Comparison of ENCODE assay signal across 29 mouse cellular contexts in genomic region chr10:127915578-127915977, GRCm38 (mm10). TPM values are rescaled to one million over a fixed set of nuclear protein-coding genes. Genes with fewer than 3 reads are reported as not detected.
DNase-seq lines count a peak whose midpoint lies in the region; ATAC-seq and TF ChIP-seq lines count a peak whose summit lies in the region.
"Had no signal": no experiment of that assay in that cellular context is flagged by ENCODE, and none has a peak within 500 bp of the region (broad histone marks: within the 10 kb centered on the region; RNA-seq: fewer than 3 reads in every experiment).

No protein-coding gene starts in this region.

- TF ChIP-seq EP300 in CH12.LX (IDR thresholded peaks at IDR 0.05; ENCODE audit: low read length) (no peak), MEL (IDR thresholded peaks at IDR 0.05; ENCODE audit: low read depth in 1 of 2, low read length in 2 of 2) (no peak)

- ATAC-seq in hindbrain, embryonic 13.5 days (ENCODE audit: low FRiP score): no peak
- ATAC-seq in hindbrain, postnatal 0 days: no peak
- ATAC-seq: activated CD4-positive, CD25-positive, alpha-beta regulatory T cell, adult 4 months; CD4-positive, CD25-positive, alpha-beta regulatory T cell, adult 4 months; forebrain, embryonic 13.5 days; forebrain, embryonic 15.5 days; forebrain, postnatal 0 days; Patski had no signal

- no peaks in the 10 kb centered on the region for H3K4me1 ChIP-seq in CH12.LX (ENCODE audit: control insufficient read depth in 1 of 2, insufficient read depth in 2 of 2)
- no peaks in the 10 kb centered on the region for H3K4me1 ChIP-seq in MEL (ENCODE audit: control insufficient read depth in 1 of 2, insufficient read depth in 2 of 2, low read length in 2 of 2)
- no peaks in the 10 kb centered on the region for H3K4me1 ChIP-seq in hindbrain, embryonic 13.5 days (replicated peaks)
- no peaks in the 10 kb centered on the region for H3K4me1 ChIP-seq in hindbrain, postnatal 0 days (ENCODE audit: insufficient read depth, low read length)
- H3K4me1 ChIP-seq: embryonic facial prominence, embryonic 10.5 days; embryonic facial prominence, embryonic 12.5 days; forebrain, embryonic 13.5 days; forebrain, embryonic 15.5 days had no signal

- TF ChIP-seq RAD21 in CH12.LX (IDR thresholded peaks at IDR 0.05; ENCODE audit: low read depth, low read length): no peak
- no peak for TF ChIP-seq RAD21 in MEL (IDR thresholded peaks at IDR 0.05; ENCODE audit: low read depth, low read length)

- no peaks in the 10 kb centered on the region for H3K36me3 ChIP-seq in CH12.LX (replicated peaks in 1 of 2; ENCODE audit: control insufficient read depth in 1 of 2, insufficient read depth in 1 of 2, low read length in 1 of 2)
- no peaks in the 10 kb centered on the region for H3K36me3 ChIP-seq in MEL (ENCODE audit: control insufficient read depth in 1 of 2, insufficient read depth in 2 of 2, low read length in 2 of 2)
- H3K36me3 ChIP-seq in hindbrain, embryonic 13.5 days: no peaks in the 10 kb centered on the region
- H3K36me3 ChIP-seq in hindbrain, postnatal 0 days (ENCODE audit: insufficient read depth, low read length): no peaks in the 10 kb centered on the region
- H3K36me3 ChIP-seq: embryonic facial prominence, embryonic 10.5 days; embryonic facial prominence, embryonic 12.5 days; forebrain, embryonic 15.5 days; G1E had no signal

- no peak for TF ChIP-seq POLR2A in CH12.LX (IDR thresholded peaks at IDR 0.05; ENCODE audit: low read depth, low read length)
- no peak for TF ChIP-seq POLR2A in MEL (IDR thresholded peaks at IDR 0.05; ENCODE audit: control insufficient read depth in 1 of 2, insufficient read depth in 1 of 2, low read depth in 1 of 2, low read length in 2 of 2, poor library complexity in 1 of 2)

- peak; percentile 13 for DNase-seq in 3T3-L1 (ENCODE audit: low read depth, low spot score)
- no peak for DNase-seq in CH12.LX (ENCODE audit: extremely low read depth)
- peak; percentile 11 for DNase-seq in MEL (ENCODE audit: low read depth, low spot score)
- DNase-seq in c-Kit-positive CD71-positive TER-119-positive erythroid progenitor cells, embryonic 14.5 days (ENCODE audit: low spot score): peak; percentile 3
- DNase-seq in lung, postnatal 36 days: no peak
- DNase-seq in hindbrain, postnatal 0 days (ENCODE audit: low spot score): no peak
- DNase-seq: adrenal gland, adult 8-10 months; adrenal gland, postnatal 14 days; B cell, adult 2 months; cerebellum, adult 11-12 months; cerebellum, adult 2 months; cerebellum, adult 9-10 months; cerebellum, postnatal 10 days; cerebellum, postnatal 25 days; forebrain, postnatal 0 days had no signal

- H3K27me3 ChIP-seq in CH12.LX (replicated peaks): peaks cover 4% of the 10 kb centered on the region
- peaks cover 8 to 11% of the 10 kb centered on the region in 2 experiments for H3K27me3 ChIP-seq in MEL (ENCODE audit: control insufficient read depth in 1 of 2, insufficient read depth in 2 of 2, low read length in 2 of 2)
- H3K27me3 ChIP-seq in hindbrain, embryonic 13.5 days: no peaks in the 10 kb centered on the region
- H3K27me3 ChIP-seq in hindbrain, postnatal 0 days (ENCODE audit: insufficient read depth, low read length): no peaks in the 10 kb centered on the region
- H3K27me3 ChIP-seq: embryonic facial prominence, embryonic 12.5 days; forebrain, embryonic 13.5 days; forebrain, embryonic 15.5 days; Patski had no signal

- no peak overlapping the region for H3K27ac ChIP-seq in CH12.LX (ENCODE audit: insufficient read depth, low read depth)
- no peak overlapping the region for H3K27ac ChIP-seq in MEL (ENCODE audit: control insufficient read depth, low read depth, low read length)
- H3K27ac ChIP-seq in hindbrain, embryonic 13.5 days: no peak overlapping the region
- H3K27ac ChIP-seq in hindbrain, postnatal 0 days: no peak overlapping the region
- H3K27ac ChIP-seq: embryonic facial prominence, embryonic 10.5 days; embryonic facial prominence, embryonic 12.5 days; forebrain, embryonic 13.5 days; forebrain, embryonic 15.5 days had no signal

- dilution Hi-C loops in CH12.LX (cut with MboI; ENCODE audit: extremely low pct_ligation_motif_present, extremely low pct_unique_long_range_greater_than_20kb, low sequenced_read_pairs): no loop called here

- H3K79me2 ChIP-seq in CH12.LX (replicated peaks; ENCODE audit: control insufficient read depth, extremely low read depth, insufficient read depth, poor library complexity, severe bottlenecking) (no peaks in the 10 kb centered on the region), MEL (ENCODE audit: control insufficient read depth, insufficient read depth, low read length, poor library complexity) (no peaks in the 10 kb centered on the region)

- in situ Hi-C loops in CH12.LX (cut with MboI; ENCODE audit: low pct_ligation_motif_present, low pct_unique_long_range_greater_than_20kb, low sequenced_read_pairs): no loop called here

- no peak overlapping the region for H3K9ac ChIP-seq in CH12.LX (ENCODE audit: insufficient read depth, low read depth)
- no peak overlapping the region for H3K9ac ChIP-seq in MEL (ENCODE audit: control insufficient read depth, low read depth, low read length, poor library complexity, severe bottlenecking)
- no peak overlapping the region for H3K9ac ChIP-seq in hindbrain, embryonic 13.5 days
- no peak overlapping the region for H3K9ac ChIP-seq in hindbrain, postnatal 0 days (replicated peaks; ENCODE audit: low read length)
- H3K9ac ChIP-seq: embryonic facial prominence, embryonic 12.5 days; forebrain, embryonic 13.5 days; forebrain, embryonic 15.5 days; forebrain, postnatal 0 days had no signal

- TF ChIP-seq CTCF in CH12.LX (conservative IDR thresholded peaks at IDR 0.05 in 1 of 2, IDR thresholded peaks at IDR 0.05 in 1 of 2; ENCODE audit: low read depth in 2 of 2, low read length in 2 of 2) (no peak), MEL (IDR thresholded peaks at IDR 0.05 in 2 of 3, conservative IDR thresholded peaks at IDR 0.05 in 1 of 3; ENCODE audit: control insufficient read depth in 1 of 3, insufficient read depth in 1 of 3, low read depth in 2 of 3, low read length in 3 of 3, poor library complexity in 1 of 3, severe bottlenecking in 1 of 3) (no peak)
- TF ChIP-seq CTCF in hindbrain, postnatal 0 days (IDR thresholded peaks at IDR 0.05; ENCODE audit: low read depth): no peak

- H3K4me2 ChIP-seq in CH12.LX (ENCODE audit: insufficient read depth, low read depth, poor library complexity, severe bottlenecking): no peak overlapping the region
- no peak overlapping the region for H3K4me2 ChIP-seq in hindbrain, embryonic 13.5 days
- H3K4me2 ChIP-seq in hindbrain, postnatal 0 days (ENCODE audit: low read depth, low read length): no peak overlapping the region
- H3K4me2 ChIP-seq: embryonic facial prominence, embryonic 12.5 days; forebrain, embryonic 13.5 days; forebrain, embryonic 15.5 days had no signal

- 84% methylated on average over 1 of the region's 1 CpGs for WGBS in hindbrain, embryonic 13.5 days
- 88% methylated on average over 1 of the region's 1 CpGs for WGBS in hindbrain, postnatal 0 days

- H3K4me3 ChIP-seq in CH12.LX (replicated peaks in 1 of 3; ENCODE audit: low read depth in 2 of 3, low read length in 2 of 3, poor library complexity in 1 of 3): no peak overlapping the region
- H3K4me3 ChIP-seq in MEL (ENCODE audit: control insufficient read depth in 1 of 2, insufficient read depth in 1 of 2, low read depth in 2 of 2, low read length in 2 of 2): no peak overlapping the region
- no peak overlapping the region for H3K4me3 ChIP-seq in hindbrain, embryonic 13.5 days
- H3K4me3 ChIP-seq in hindbrain, postnatal 0 days (ENCODE audit: low read length): no peak overlapping the region
- H3K4me3 ChIP-seq: embryonic facial prominence, embryonic 10.5 days; embryonic facial prominence, embryonic 12.5 days; forebrain, embryonic 13.5 days; forebrain, embryonic 15.5 days had no signal

- H3K9me3 ChIP-seq in CH12.LX (replicated peaks; ENCODE audit: low read length) (no peaks in the 10 kb centered on the region), MEL (replicated peaks; ENCODE audit: insufficient read depth, low read length) (no peaks in the 10 kb centered on the region)
- no peaks in the 10 kb centered on the region for H3K9me3 ChIP-seq in hindbrain, embryonic 13.5 days
- no peaks in the 10 kb centered on the region for H3K9me3 ChIP-seq in hindbrain, postnatal 0 days (ENCODE audit: low read length)
- H3K9me3 ChIP-seq: embryonic facial prominence, embryonic 10.5 days; embryonic facial prominence, embryonic 12.5 days; forebrain, embryonic 13.5 days; forebrain, embryonic 15.5 days; G1E had no signal

TF ChIP-seq in MEL, 35 proteins besides CTCF, POLR2A, EP300 and RAD21 (continues in another document):
- TF ChIP-seq MAFK (IDR thresholded peaks at IDR 0.05; ENCODE audit: borderline replicate concordance, low read depth, low read length): peak; percentile 90

RNA-seq across cellular contexts. Expression of gene Sdr9c7, which starts 17.3 kb away (rescaled TPM):
- total RNA-seq in CH12.LX (2012; rRNA removed) (not detected in 2 replicates), CH12.LX (2014; rRNA removed) (not detected in 2 replicates), MEL (2012; rRNA removed) (not detected in 2 replicates)
- polyA plus RNA-seq in CH12.LX (2012; ENCODE audit: insufficient read length, low read depth) (not detected in 2 replicates), MEL (2012; ENCODE audit: insufficient read depth in 1 of 2, insufficient read length in 2 of 2, low read depth in 1 of 2, low replicate concordance in 2 of 2, missing spikeins in 1 of 2) (not detected)
- not detected in 2 replicates for polyA plus RNA-seq in hindbrain, embryonic 13.5 days (2015; fragmentation: Nextera tagmentation; extraction: Ambion mirVana)
- not detected in 2 replicates for total RNA-seq in hindbrain, postnatal 0 days (2014; rRNA removed)
- not detected in 2 replicates for polyA plus RNA-seq in hindbrain, postnatal 0 days (2015; fragmentation: Nextera tagmentation; extraction: Ambion mirVana)
- total RNA-seq: forebrain, postnatal 0 days had no signal
- polyA plus RNA-seq: activated CD4-positive, CD25-positive, alpha-beta regulatory T cell, adult 4 months; brain, embryonic 14.5 days; CD4-positive, CD25-positive, alpha-beta regulatory T cell, adult 4 months; embryonic facial prominence, embryonic 10.5 days; embryonic facial prominence, embryonic 12.5 days; forebrain, embryonic 11.5 days; forebrain, embryonic 13.5 days; forebrain, embryonic 15.5 days; forebrain, postnatal 0 days; G1E; Patski had no signal

RNA-seq across cellular contexts. Expression of gene Rdh7, which starts 27.0 kb away (rescaled TPM):
- total RNA-seq in CH12.LX (2012; rRNA removed) (not detected in 2 replicates), CH12.LX (2014; rRNA removed) (not detected in 2 replicates), MEL (2012; rRNA removed) (not detected in 2 replicates)
- polyA plus RNA-seq in CH12.LX (2012; ENCODE audit: insufficient read length, low read depth) (not detected in 2 replicates), MEL (2012; ENCODE audit: insufficient read depth in 1 of 2, insufficient read length in 2 of 2, low read depth in 1 of 2, low replicate concordance in 2 of 2, missing spikeins in 1 of 2) (not detected)
- not detected in 2 replicates for polyA plus RNA-seq in hindbrain, embryonic 13.5 days (2015; fragmentation: Nextera tagmentation; extraction: Ambion mirVana)
- not detected in 2 replicates for total RNA-seq in hindbrain, postnatal 0 days (2014; rRNA removed)
- not detected in 2 replicates for polyA plus RNA-seq in hindbrain, postnatal 0 days (2015; fragmentation: Nextera tagmentation; extraction: Ambion mirVana)
- total RNA-seq: adrenal gland, adult 18-20 months; forebrain, postnatal 0 days; G1E had no signal
- polyA plus RNA-seq: activated CD4-positive, CD25-positive, alpha-beta regulatory T cell, adult 4 months; brain, embryonic 14.5 days; CD4-positive, CD25-positive, alpha-beta regulatory T cell, adult 4 months; cerebellum, adult 2 months; cortical plate, adult 2 months; embryonic facial prominence, embryonic 10.5 days; embryonic facial prominence, embryonic 12.5 days; embryonic facial prominence, embryonic 14.5 days; forebrain, embryonic 11.5 days; forebrain, embryonic 13.5 days; forebrain, embryonic 15.5 days; forebrain, postnatal 0 days; G1E; Patski had no signal

RNA-seq across cellular contexts. Expression of gene Rdh16f2, which starts 49.3 kb away (rescaled TPM):
- not detected in 2 replicates for total RNA-seq in CH12.LX (2012; rRNA removed)
- total RNA-seq in CH12.LX (2014; rRNA removed): not detected in 2 replicates
- not detected in 2 replicates for polyA plus RNA-seq in CH12.LX (2012; ENCODE audit: insufficient read length, low read depth)
- total RNA-seq in MEL (2012; rRNA removed): not detected in 2 replicates
- under 1 TPM in 1 of 2 experiments, not detected in 1; 0.07 TPM for polyA plus RNA-seq in MEL (2012; ENCODE audit: insufficient read depth in 1 of 2, insufficient read length in 2 of 2, low read depth in 1 of 2, low replicate concordance in 2 of 2, missing spikeins in 1 of 2)
- polyA plus RNA-seq in hindbrain, embryonic 13.5 days (2015; fragmentation: Nextera tagmentation; extraction: Ambion mirVana): not detected in 2 replicates
- not detected in 2 replicates for total RNA-seq in hindbrain, postnatal 0 days (2014; rRNA removed)
- polyA plus RNA-seq in hindbrain, postnatal 0 days (2015; fragmentation: Nextera tagmentation; extraction: Ambion mirVana): not detected in 2 replicates
- total RNA-seq: adrenal gland, adult 8-10 months; forebrain, postnatal 0 days had no signal
- polyA plus RNA-seq: activated CD4-positive, CD25-positive, alpha-beta regulatory T cell, adult 4 months; brain, embryonic 14.5 days; CD4-positive, CD25-positive, alpha-beta regulatory T cell, adult 4 months; cerebellum, adult 2 months; cortical plate, adult 2 months; embryonic facial prominence, embryonic 10.5 days; embryonic facial prominence, embryonic 12.5 days; embryonic facial prominence, embryonic 14.5 days; forebrain, embryonic 11.5 days; forebrain, embryonic 13.5 days; forebrain, embryonic 15.5 days; forebrain, postnatal 0 days; Patski had no signal

Comparison
In these comparisons a context has a peak if more than half of its experiments do, and no peak if none do; other contexts are left out.
1. DNase-seq: peak in 3T3-L1 (single experiment), MEL (single experiment) and c-Kit-positive CD71-positive TER-119-positive erythroid progenitor cells, embryonic 14.5 days (single experiment); none in CH12.LX (single experiment), lung, postnatal 36 days (single experiment) and hindbrain, postnatal 0 days (single experiment).